16 mouse cellular contexts compared by ENCODE assay signal in the genomic region with DNA sequence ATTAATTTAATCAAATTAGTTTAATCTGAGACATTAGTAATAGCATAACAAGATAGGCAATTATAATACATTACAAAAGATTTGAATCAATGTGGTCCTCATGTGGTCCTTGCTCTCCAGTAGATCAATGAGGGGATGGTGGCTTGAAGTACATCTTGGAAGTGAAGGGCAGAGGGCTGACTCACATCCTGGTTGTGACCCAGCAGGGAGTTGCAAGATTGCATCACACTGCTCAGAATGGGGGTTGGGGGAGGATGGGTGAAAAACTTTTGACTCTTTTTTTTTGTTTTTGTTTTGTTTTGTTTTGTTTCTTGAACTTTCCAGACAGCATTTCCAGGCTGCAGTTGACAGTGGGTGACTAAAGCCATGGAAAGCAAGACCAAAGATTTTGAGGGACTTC.
DNase-seq lines count a peak whose midpoint lies in the region; ATAC-seq and TF ChIP-seq lines count a peak whose summit lies in the region.
"Had no signal": no experiment of that assay in that cellular context is flagged by ENCODE, and none has a peak within 500 bp of the region (broad histone marks: within the 10 kb centered on the region; RNA-seq: fewer than 3 reads in every experiment).

No protein-coding gene starts in this region.

- no peak overlapping the region for H3K4me2 ChIP-seq in forebrain, embryonic 13.5 days
- H3K4me2 ChIP-seq: embryonic facial prominence, embryonic 13.5 days; heart, embryonic 13.5 days; hindbrain, embryonic 13.5 days; liver, embryonic 13.5 days had no signal

- no peaks in the 10 kb centered on the region for H3K36me3 ChIP-seq in heart, embryonic 10.5 days
- H3K36me3 ChIP-seq in forebrain, embryonic 13.5 days (ENCODE audit: poor library complexity, severe bottlenecking) = no peaks in the 10 kb centered on the region
- H3K36me3 ChIP-seq: embryonic facial prominence, embryonic 13.5 days; G1E; heart, embryonic 13.5 days; hindbrain, embryonic 13.5 days; limb, embryonic 10.5 days; liver, embryonic 13.5 days had no signal

- no peak for ATAC-seq in forebrain, embryonic 13.5 days
- ATAC-seq in erythroid progenitor cell, adult 5-6 weeks (replicated peaks; ENCODE audit: low FRiP score, poor library complexity, severe bottlenecking) = no peak
- ATAC-seq in erythroblast, adult 5-6 weeks (replicated peaks; ENCODE audit: low FRiP score, poor library complexity, severe bottlenecking) = no peak
- ATAC-seq: activated CD4-positive, CD25-positive, alpha-beta regulatory T cell, adult 4 months had no signal

- intact Hi-C loops in gastrocnemius, adult 2 months (cut with DNase I) = no loop called here

- no peak overlapping the region for H3K4me3 ChIP-seq in gastrocnemius, adult 2 months
- H3K4me3 ChIP-seq in heart, embryonic 10.5 days = no peak overlapping the region
- no peak overlapping the region for H3K4me3 ChIP-seq in forebrain, embryonic 13.5 days
- H3K4me3 ChIP-seq: embryonic facial prominence, embryonic 13.5 days; heart, embryonic 13.5 days; hindbrain, embryonic 13.5 days; limb, embryonic 10.5 days; liver, embryonic 13.5 days had no signal

- H3K27ac ChIP-seq in gastrocnemius, adult 2 months = peak overlapping the region; percentile 63
- H3K27ac ChIP-seq in heart, embryonic 10.5 days = no peak overlapping the region
- H3K27ac ChIP-seq in forebrain, embryonic 13.5 days = no peak overlapping the region
- H3K27ac ChIP-seq: embryonic facial prominence, embryonic 13.5 days; heart, embryonic 13.5 days; hindbrain, embryonic 13.5 days; limb, embryonic 10.5 days; liver, embryonic 13.5 days had no signal

- no peak overlapping the region for H3K9ac ChIP-seq in forebrain, embryonic 13.5 days
- H3K9ac ChIP-seq: embryonic facial prominence, embryonic 13.5 days; heart, embryonic 13.5 days; hindbrain, embryonic 13.5 days; liver, embryonic 13.5 days had no signal

- DNase-seq in gastrocnemius, adult 2 months = peak; percentile 49
- no peak for DNase-seq in gastrocnemius, postnatal 10 days
- peak; percentile 91 for DNase-seq in 3T3-L1 (ENCODE audit: low read depth, low spot score)
- DNase-seq in adrenal gland, adult 8-10 months = peak; percentile 68
- DNase-seq in heart, embryonic 10.5 days (ENCODE audit: low spot score) = peak; percentile 35
- DNase-seq: kidney, adult 11 months; liver, embryonic 13.5 days had no signal

- peaks cover 37% of the 10 kb centered on the region for H3K27me3 ChIP-seq in heart, embryonic 10.5 days (ENCODE audit: insufficient read depth, poor library complexity, severe bottlenecking)
- no peaks in the 10 kb centered on the region for H3K27me3 ChIP-seq in forebrain, embryonic 13.5 days
- H3K27me3 ChIP-seq: embryonic facial prominence, embryonic 13.5 days; hindbrain, embryonic 13.5 days; liver, embryonic 13.5 days had no signal

- no peaks in the 10 kb centered on the region for H3K9me3 ChIP-seq in heart, embryonic 10.5 days
- no peaks in the 10 kb centered on the region for H3K9me3 ChIP-seq in forebrain, embryonic 13.5 days (replicated peaks)
- H3K9me3 ChIP-seq: embryonic facial prominence, embryonic 13.5 days; heart, embryonic 13.5 days; hindbrain, embryonic 13.5 days; limb, embryonic 10.5 days; liver, embryonic 13.5 days had no signal

- peaks cover 4% of the 10 kb centered on the region for H3K4me1 ChIP-seq in heart, embryonic 10.5 days
- peaks cover 3% of the 10 kb centered on the region; the same call in 1 of the 2 replicates for H3K4me1 ChIP-seq in forebrain, embryonic 13.5 days
- H3K4me1 ChIP-seq: embryonic facial prominence, embryonic 13.5 days; heart, embryonic 13.5 days; liver, embryonic 13.5 days had no signal

- no peak for TF ChIP-seq CTCF in gastrocnemius, adult 2 months (IDR thresholded peaks at IDR 0.05)
